Mouse (Mus musculus) CH12.LX (cell line): ENCODE data around the gene Mapk8. TPM values are rescaled to one million over a fixed set of nuclear protein-coding genes. Genes with fewer than 3 reads are reported as not detected.

ENCODE experiments used
- DNase-seq: peaks from one replicate; pipeline ENCODE4 v3.0.0-alpha.2; 2013; ENCODE audit errors: extremely low read depth
- H3K27ac ChIP-seq: 2 replicates; pipeline ENCODE4 v1.5.1; 2012; ENCODE audit warnings: low read depth, mild to moderate bottlenecking, control low read depth, moderate library complexity; ENCODE audit not compliant: insufficient read depth
- H3K27me3 ChIP-seq: replicated peaks from 2 replicates; pipeline ENCODE3; 2012; ENCODE audit warnings: inconsistent platforms
- H3K36me3 ChIP-seq, 2 experiments: replicated peaks in 1 of 2; 2 replicates each; pipeline versions ENCODE3 to v1.6.1; 2012; ENCODE audit warnings: inconsistent platforms in 1 of 2, low read length in 1 of 2, mild to moderate bottlenecking in 1 of 2, mixed read lengths in 1 of 2, moderate library complexity in 1 of 2; ENCODE audit not compliant: control insufficient read depth in 1 of 2, insufficient read depth in 1 of 2
- H3K4me1 ChIP-seq, 2 experiments: 2 replicates each; pipeline ENCODE4 v1.6.1; 2012; ENCODE audit warnings: inconsistent platforms in 1 of 2, moderate library complexity in 1 of 2; ENCODE audit not compliant: insufficient read depth in 2 of 2, control insufficient read depth in 1 of 2
- H3K4me2 ChIP-seq: 2 replicates; pipeline ENCODE4 v1.6.1; 2012; ENCODE audit warnings: low read depth, mild to moderate bottlenecking, control low read depth; ENCODE audit not compliant: poor library complexity, insufficient read depth, severe bottlenecking
- H3K4me3 ChIP-seq, 3 experiments: fragments of 150-350 bp in 1 of 3; sonication (generic) in 1 of 3; replicated peaks in 1 of 3; 2 replicates each; pipeline versions ENCODE3 to v1.5.1; 2011 to 2012; ENCODE audit warnings: low read depth in 2 of 3, low read length in 2 of 3, mild to moderate bottlenecking in 2 of 3, moderate library complexity in 2 of 3, control low read depth in 1 of 3, improper control_type of control experiment in 1 of 3, inconsistent platforms in 1 of 3, mixed read lengths in 1 of 3; ENCODE audit not compliant: poor library complexity in 1 of 3
- H3K79me2 ChIP-seq: replicated peaks from 2 replicates; pipeline ENCODE4 v1.6.1; 2012; ENCODE audit warnings: mild to moderate bottlenecking, moderate library complexity; ENCODE audit not compliant: control insufficient read depth, poor library complexity, insufficient read depth, severe bottlenecking; ENCODE audit errors: extremely low read depth
- H3K9ac ChIP-seq: 2 replicates; pipeline ENCODE4 v1.6.1; 2012; ENCODE audit warnings: low read depth, mild to moderate bottlenecking, control low read depth, moderate library complexity; ENCODE audit not compliant: insufficient read depth
- H3K9me3 ChIP-seq: replicated peaks from 2 replicates; pipeline ENCODE3; 2012; ENCODE audit warnings: low read length, inconsistent platforms, mixed read lengths
- CHD1 ChIP-seq: IDR thresholded peaks from 2 replicates; pipeline ENCODE4 v1.6.1; 2012; ENCODE audit warnings: low read depth, low read length, improper control_type of control experiment, inconsistent platforms
- E2F4 ChIP-seq: IDR thresholded peaks from 2 replicates; pipeline ENCODE4 v1.6.1; 2011; ENCODE audit warnings: low read depth, low read length, improper control_type of control experiment; ENCODE audit not compliant: insufficient replicate concordance
- ELF1 ChIP-seq: IDR thresholded peaks from 2 replicates; pipeline ENCODE4 v1.6.1; 2014; ENCODE audit warnings: low read depth, mild to moderate bottlenecking, inconsistent platforms, low read length, improper control_type of control experiment
- JUN ChIP-seq: IDR thresholded peaks from 2 replicates; pipeline ENCODE4 v1.6.1; 2011; ENCODE audit warnings: low read depth, mild to moderate bottlenecking, low read length, improper control_type of control experiment, moderate library complexity; ENCODE audit not compliant: insufficient read depth
- KAT2A ChIP-seq: IDR thresholded peaks from 2 replicates; pipeline ENCODE4 v1.6.1; 2012; ENCODE audit warnings: low read length, improper control_type of control experiment, inconsistent platforms; ENCODE audit not compliant: insufficient replicate concordance
- MAFK ChIP-seq: IDR thresholded peaks from 2 replicates; pipeline ENCODE4 v1.6.1; 2011; ENCODE audit warnings: low read length, improper control_type of control experiment; ENCODE audit not compliant: insufficient replicate concordance
- MAZ ChIP-seq: IDR thresholded peaks from 2 replicates; pipeline ENCODE4 v1.6.1; 2012; ENCODE audit warnings: low read depth, mild to moderate bottlenecking, inconsistent platforms, low read length, improper control_type of control experiment, moderate library complexity
- MYC ChIP-seq: IDR thresholded peaks from 2 replicates; pipeline ENCODE4 v1.6.1; 2011; ENCODE audit warnings: low read depth, mild to moderate bottlenecking, improper control_type of control experiment, low read length
- NRF1 ChIP-seq: IDR thresholded peaks from 2 replicates; pipeline ENCODE4 v1.6.1; 2014; ENCODE audit warnings: low read depth, mild to moderate bottlenecking, inconsistent platforms, low read length, improper control_type of control experiment, moderate library complexity
- PAX5 ChIP-seq: IDR thresholded peaks from 2 replicates; pipeline ENCODE4 v1.6.1; 2012; ENCODE audit warnings: low read length, inconsistent platforms, mixed read lengths
- POLR2AphosphoS2 ChIP-seq: IDR thresholded peaks from 2 replicates; pipeline ENCODE4 v1.6.1; 2011; ENCODE audit warnings: low read depth, low read length, improper control_type of control experiment
- RAD21 ChIP-seq: IDR thresholded peaks from 2 replicates; pipeline ENCODE4 v1.6.1; 2011; ENCODE audit warnings: low read depth, mild to moderate bottlenecking, low read length, improper control_type of control experiment, moderate library complexity
- RCOR1 ChIP-seq: conservative IDR thresholded peaks from 2 replicates; pipeline ENCODE4 v1.6.1; 2012; ENCODE audit warnings: low read depth, mild to moderate bottlenecking, inconsistent platforms, low read length, improper control_type of control experiment
- SIN3A ChIP-seq: IDR thresholded peaks from 2 replicates; pipeline ENCODE4 v1.6.1; 2012; ENCODE audit warnings: low read length, improper control_type of control experiment, inconsistent platforms
- SMC3 ChIP-seq: IDR thresholded peaks from 2 replicates; pipeline ENCODE4 v1.6.1; 2011; ENCODE audit warnings: low read depth, low read length, improper control_type of control experiment
- TBP ChIP-seq: conservative IDR thresholded peaks from 2 replicates; pipeline ENCODE4 v1.6.1; 2011; ENCODE audit warnings: low read depth, low read length, improper control_type of control experiment
- USF1 ChIP-seq: IDR thresholded peaks from 2 replicates; pipeline ENCODE4 v1.6.1; 2014; ENCODE audit warnings: low read depth, mild to moderate bottlenecking, inconsistent platforms, low read length, improper control_type of control experiment
- ZMIZ1 ChIP-seq: IDR thresholded peaks from 2 replicates; pipeline ENCODE4 v1.6.1; 2012; ENCODE audit warnings: low read depth, mild to moderate bottlenecking, inconsistent platforms, low read length, improper control_type of control experiment
- dilution Hi-C: fragments of 300-500 bp; cut with MboI; formaldehyde crosslinking; loops from 2 replicates; pipeline ENCODE4 v1.14.3; 2020; ENCODE audit warnings: low sequenced_read_pairs; ENCODE audit not compliant: extremely low pct_unique_long_range_greater_than_20kb, extremely low pct_ligation_motif_present
- in situ Hi-C: fragments of 300-500 bp; cut with MboI; formaldehyde crosslinking; loops from 3 replicates; pipeline ENCODE4 v1.14.3; 2019; ENCODE audit warnings: low sequenced_read_pairs, low pct_ligation_motif_present, low pct_unique_long_range_greater_than_20kb, mixed read lengths
- polyA plus RNA-seq: library from polyadenylated mRNA; unstranded; fragments of >175 nt; gene quantifications from 2 replicates; pipeline ENCODE4 v1.2.1, GENCODE M21; 2012; ENCODE audit warnings: low read depth; ENCODE audit not compliant: insufficient read length
- total RNA-seq, 2 experiments: library from RNA; depleted of rRNA; stranded (reverse); fragments of 300-350 nt in 1 of 2; fragments of >200 nt in 1 of 2; gene quantifications; 2 replicates each; pipeline ENCODE4 v1.2.3; 2012 to 2014

Gene Mapk8
- total and polyA plus RNA-seq, 3 experiments, result 9.1 to 33.4 (median 21.9) TPM

- H3K4me2 ChIP-seq, result no peak overlapping the region
- no peak for TF ChIP-seq KAT2A
- TF ChIP-seq MYC, result no peak
- TF ChIP-seq SIN3A, result no peak
- no peak for TF ChIP-seq ZMIZ1
- TF ChIP-seq NRF1, result no peak
- no peak for TF ChIP-seq MAFK
- TF ChIP-seq TBP, result no peak
- TF ChIP-seq CHD1, result no peak
- no peak overlapping the region for H3K9ac ChIP-seq
- peaks cover 0 to 12% of the 10 kb centered on the region in 2 experiments; a peak in 2 of 4 replicates for H3K4me1 ChIP-seq
- H3K4me3 ChIP-seq, result no peak overlapping the region
- no peaks in the 10 kb centered on the region for H3K9me3 ChIP-seq
- no peak for DNase-seq
- no peaks in the 10 kb centered on the region for H3K27me3 ChIP-seq
- no peak overlapping the region for H3K27ac ChIP-seq
- peaks cover 3 to 7% of the 10 kb centered on the region in 2 experiments for H3K36me3 ChIP-seq
- no peaks in the 10 kb centered on the region for H3K79me2 ChIP-seq
- in situ Hi-C loops (no loop called here), dilution Hi-C loops (no loop called here)
Observed at GRCm38 (mm10) chr14:33398065-33398860, 48.7 kb downstream of the Mapk8 start.

GRCm38 (mm10) chr14:33380830-33381457 lies 66.0 kb downstream of the Mapk8 start:
- Histone ChIP-seq H3K27me3 (no peaks in the 10 kb centered on the region), H3K36me3 (peaks cover 0 to 20% of the 10 kb centered on the region in 2 experiments), H3K4me3 (no peak overlapping the region), H3K9me3 (no peaks in the 10 kb centered on the region), H3K4me2 (no peak overlapping the region), H3K4me1 (no peaks in the 10 kb centered on the region), H3K79me2 (no peaks in the 10 kb centered on the region), H3K27ac (no peak overlapping the region), H3K9ac (no peak overlapping the region)
- TF ChIP-seq MAZ (no peak), ELF1 (no peak)
- dilution Hi-C loops, result no loop called here
- DNase-seq, result no peak
- in situ Hi-C loops, result no loop called here

GRCm38 (mm10) chr14:33378723-33379122 lies 68.2 kb downstream of the Mapk8 start:
- dilution Hi-C loops, result no loop called here
- peaks cover 0 to 16% of the 10 kb centered on the region in 2 experiments for H3K36me3 ChIP-seq
- H3K4me1 ChIP-seq, result no peaks in the 10 kb centered on the region
- no peaks in the 10 kb centered on the region for H3K27me3 ChIP-seq
- no peak for DNase-seq
- TF ChIP-seq POLR2AphosphoS2, result no peak
- TF ChIP-seq TBP, result no peak
- no peak for TF ChIP-seq RCOR1
- no peak for TF ChIP-seq USF1
- no peak for TF ChIP-seq PAX5
- no peak for TF ChIP-seq SMC3
- TF ChIP-seq RAD21, result no peak
- no peak for TF ChIP-seq E2F4
- TF ChIP-seq JUN, result no peak
- no peaks in the 10 kb centered on the region for H3K79me2 ChIP-seq
- in situ Hi-C loops, result no loop called here
- H3K4me3 ChIP-seq, result no peak overlapping the region
- H3K4me2 ChIP-seq, result no peak overlapping the region
- no peaks in the 10 kb centered on the region for H3K9me3 ChIP-seq
- no peak overlapping the region for H3K27ac ChIP-seq
- no peak overlapping the region for H3K9ac ChIP-seq
